Mouse (Mus musculus): ENCODE results near the gene Krt23. TPM values are rescaled to one million over a fixed set of nuclear protein-coding genes. Genes with fewer than 3 reads are reported as not detected.
A peak's percentile ranks its signal among the peaks of the same experiment; 100 is the strongest.

The Krt23 gene
- polyA plus RNA-seq (2017; shearing (Covaris generic)), result not detected

GRCm38 (mm10) chr11:99492733-99493573 is at the start of gene Krt23:
Krt23 (minus strand) TSS chr11:99493137.
- ATAC-seq, result no peak

GRCm38 (mm10) chr11:99539721-99540120 is 46.8 kb upstream of the Krt23 start:
- ATAC-seq, result no peak

- no peak for ATAC-seq
Observed at GRCm38 (mm10) chr11:99521288-99521860, 28.4 kb upstream of the Krt23 start, which contains the start of gene Krt39. Krt39 (minus strand) TSS chr11:99521338.

GRCm38 (mm10) chr11:99514098-99514497 is 21.2 kb upstream of the Krt23 start:
- ATAC-seq, result no peak

- no peak for ATAC-seq
Observed at GRCm38 (mm10) chr11:99500095-99500805, 7.3 kb upstream of the Krt23 start.

GRCm38 (mm10) chr11:99496460-99496859 is 3.5 kb upstream of the Krt23 start:
- ATAC-seq, result no peak

GRCm38 (mm10) chr11:99494741-99495140 is 1.8 kb upstream of the Krt23 start:
- ATAC-seq, result no peak

GRCm38 (mm10) chr11:99493574-99493850 is 575 bp upstream of the Krt23 start:
- ATAC-seq, result no peak

- ATAC-seq, result no peak
Observed at GRCm38 (mm10) chr11:99491040-99491439, 1.9 kb downstream of the Krt23 start.

GRCm38 (mm10) chr11:99490624-99491023 is 2.3 kb downstream of the Krt23 start:
- no peak for ATAC-seq

GRCm38 (mm10) chr11:99489233-99489632 is 3.7 kb downstream of the Krt23 start:
- no peak for ATAC-seq

GRCm38 (mm10) chr11:99474981-99475380 is 18.0 kb downstream of the Krt23 start:
- no peak for ATAC-seq

- ATAC-seq, result no peak
Observed at GRCm38 (mm10) chr11:99473433-99473832, 19.5 kb downstream of the Krt23 start.

- ATAC-seq, result no peak
Observed at GRCm38 (mm10) chr11:99472405-99472804, 20.5 kb downstream of the Krt23 start.

GRCm38 (mm10) chr11:99471946-99472345 is 21.0 kb downstream of the Krt23 start:
- no peak for ATAC-seq

GRCm38 (mm10) chr11:99469228-99469627 is 23.7 kb downstream of the Krt23 start:
- no peak for ATAC-seq

- no peak for ATAC-seq
Observed at GRCm38 (mm10) chr11:99468566-99468965, 24.4 kb downstream of the Krt23 start.

- ATAC-seq, result no peak
Observed at GRCm38 (mm10) chr11:99466316-99466715, 26.6 kb downstream of the Krt23 start.

GRCm38 (mm10) chr11:99464836-99465235 is 28.1 kb downstream of the Krt23 start:
- no peak for ATAC-seq

GRCm38 (mm10) chr11:99463155-99463554 is 29.8 kb downstream of the Krt23 start:
- ATAC-seq, result peak; percentile 43

- no peak for ATAC-seq
Observed at GRCm38 (mm10) chr11:99461736-99462135, 31.2 kb downstream of the Krt23 start.

- ATAC-seq, result no peak
Observed at GRCm38 (mm10) chr11:99458887-99459286, 34.0 kb downstream of the Krt23 start.

GRCm38 (mm10) chr11:99454759-99455158 is 38.2 kb downstream of the Krt23 start:
- ATAC-seq, result no peak

GRCm38 (mm10) chr11:99454044-99454443 is 38.9 kb downstream of the Krt23 start:
- ATAC-seq, result no peak
